Mouse (Mus musculus) kidney, embryonic 14.5 days (tissue): ENCODE data around the gene Cish. TPM values are rescaled to one million over a fixed set of nuclear protein-coding genes. Genes with fewer than 3 reads are reported as not detected.

Source experiments
- ATAC-seq: fragments of 200-750 bp; cut with Nextera tagmentation; 2 replicates; pipeline ENCODE4 v1.8.0; 2017; ENCODE audit warnings: moderate number of reproducible peaks, mild to moderate bottlenecking, moderate TSS enrichment, moderate library complexity; ENCODE audit not compliant: low FRiP score, low TSS enrichment
- H3K27ac ChIP-seq: fragments of 300-500 bp; sonication (generic); 2 replicates; pipeline ENCODE4 v1.5.1; 2014; ENCODE audit warnings: low read depth, mild to moderate bottlenecking, low read length, moderate library complexity, mixed read lengths
- H3K27me3 ChIP-seq: fragments of 300-500 bp; sonication (generic); 2 replicates; pipeline ENCODE4 v1.6.1; 2014; ENCODE audit warnings: mild to moderate bottlenecking, low read length; ENCODE audit not compliant: control insufficient read depth, insufficient read depth
- H3K36me3 ChIP-seq: fragments of 300-500 bp; sonication (generic); 2 replicates; pipeline ENCODE4 v1.6.1; 2014; ENCODE audit warnings: low read length, mixed read lengths; ENCODE audit not compliant: control insufficient read depth, insufficient read depth
- H3K4me1 ChIP-seq: fragments of 300-500 bp; sonication (generic); 2 replicates; pipeline ENCODE4 v1.6.1; 2014; ENCODE audit warnings: low read length, mixed read lengths; ENCODE audit not compliant: control insufficient read depth, insufficient read depth
- H3K4me2 ChIP-seq: fragments of 300-500 bp; sonication (generic); replicated peaks from 2 replicates; pipeline ENCODE4 v1.6.1; 2014; ENCODE audit warnings: low read depth, mild to moderate bottlenecking, low read length
- H3K4me3 ChIP-seq: fragments of 300-500 bp; sonication (generic); 2 replicates; pipeline ENCODE4 v1.5.1; 2014; ENCODE audit warnings: mild to moderate bottlenecking, low read length
- H3K9ac ChIP-seq: fragments of 300-500 bp; sonication (generic); 2 replicates; pipeline ENCODE4 v1.6.1; 2014; ENCODE audit warnings: low read depth, mild to moderate bottlenecking, low read length, moderate library complexity
- H3K9me3 ChIP-seq: fragments of 300-500 bp; sonication (generic); 2 replicates; pipeline ENCODE4 v1.6.1; 2016; ENCODE audit warnings: low read length; ENCODE audit not compliant: control insufficient read depth
- WGBS: fragments of 180-500 bp; shearing (Covaris S2); extraction: QIAGEN DNeasy Blood & Tissue Kit; methylation state at CpG from one replicate; pipeline ENCODE4 v1.1.7; 2014; 5-methylcytosine and 5-hydroxymethylcytosine counted together
- polyA plus RNA-seq: library from polyadenylated mRNA; unstranded; fragments of >200 nt; fragmentation: Nextera tagmentation; extraction: Ambion mirVana; gene quantifications from 2 replicates; pipeline ENCODE4 v1.2.1, GENCODE M21; 2014

Cish gene
- polyA plus RNA-seq, 1 experiment from 2014 or later = 7.1 TPM

- H3K9me3 ChIP-seq = no peaks in the 10 kb centered on the region
- H3K27ac ChIP-seq = no peak overlapping the region
- no peak overlapping the region for H3K4me2 ChIP-seq
- no peaks in the 10 kb centered on the region for H3K27me3 ChIP-seq
- H3K36me3 ChIP-seq = peaks cover 3% of the 10 kb centered on the region; the same call in 1 of the 2 replicates
- whole genome bisulfite sequencing = 93% methylated on average over 16 of the region's 16 CpGs
- ATAC-seq = no peak
- no peaks in the 10 kb centered on the region for H3K4me1 ChIP-seq
- no peak overlapping the region for H3K4me3 ChIP-seq
- no peak overlapping the region for H3K9ac ChIP-seq
These were observed 32.2 kb downstream of the Cish start for GRCm38 (mm10) chr9:107327879-107328620.

GRCm38 (mm10) chr9:107330791-107331190 lies 35.0 kb downstream of the Cish start:
- no peaks in the 10 kb centered on the region for H3K9me3 ChIP-seq
- H3K36me3 ChIP-seq = peaks cover 3% of the 10 kb centered on the region; the same call in 1 of the 2 replicates
- no peak overlapping the region for H3K4me3 ChIP-seq
- WGBS = 84% methylated on average over 6 of the region's 6 CpGs
- H3K4me2 ChIP-seq = no peak overlapping the region
- H3K27me3 ChIP-seq = no peaks in the 10 kb centered on the region
- ATAC-seq = no peak
- H3K27ac ChIP-seq = no peak overlapping the region
- no peaks in the 10 kb centered on the region for H3K4me1 ChIP-seq
- H3K9ac ChIP-seq = no peak overlapping the region

- Histone ChIP-seq H3K9me3 (no peaks in the 10 kb centered on the region), H3K4me2 (no peak overlapping the region), H3K9ac (no peak overlapping the region), H3K36me3 (peaks cover 3% of the 10 kb centered on the region; the same call in 1 of the 2 replicates), H3K4me3 (no peak overlapping the region), H3K27me3 (no peaks in the 10 kb centered on the region), H3K4me1 (peaks cover 8% of the 10 kb centered on the region; the same call in 1 of the 2 replicates), H3K27ac (no peak overlapping the region)
- WGBS = 59% methylated on average over 2 of the region's 2 CpGs
- no peak for ATAC-seq
These were observed 37.9 kb downstream of the Cish start for GRCm38 (mm10) chr9:107333686-107334085.

- no peak overlapping the region for H3K4me3 ChIP-seq
- no peak overlapping the region for H3K27ac ChIP-seq
- H3K36me3 ChIP-seq = peaks cover 3% of the 10 kb centered on the region; the same call in 1 of the 2 replicates
- 82% methylated on average over 6 of the region's 6 CpGs for WGBS
- no peak for ATAC-seq
- H3K4me1 ChIP-seq = peaks cover 11% of the 10 kb centered on the region; the same call in 1 of the 2 replicates
- H3K4me2 ChIP-seq = no peak overlapping the region
- H3K9ac ChIP-seq = no peak overlapping the region
- no peaks in the 10 kb centered on the region for H3K27me3 ChIP-seq
- no peaks in the 10 kb centered on the region for H3K9me3 ChIP-seq
These were observed 38.5 kb downstream of the Cish start for GRCm38 (mm10) chr9:107334356-107334755.

GRCm38 (mm10) chr9:107335046-107335445 lies 39.2 kb downstream of the Cish start:
- WGBS = 84% methylated on average over 5 of the region's 5 CpGs

GRCm38 (mm10) chr9:107335909-107336308 lies 40.1 kb downstream of the Cish start:
- H3K4me3 ChIP-seq = no peak overlapping the region
- no peak overlapping the region for H3K9ac ChIP-seq
- H3K4me1 ChIP-seq = peaks cover 14% of the 10 kb centered on the region; the same call in 1 of the 2 replicates
- H3K27me3 ChIP-seq = no peaks in the 10 kb centered on the region
- ATAC-seq = no peak
- WGBS = 12% methylated on average over 5 of the region's 5 CpGs
- no peaks in the 10 kb centered on the region for H3K9me3 ChIP-seq
- no peak overlapping the region for H3K27ac ChIP-seq
- no peak overlapping the region for H3K4me2 ChIP-seq
- H3K36me3 ChIP-seq = peaks cover 3% of the 10 kb centered on the region; the same call in 1 of the 2 replicates

More at GRCm38 (mm10) chr9:107335046-107335445, 39.2 kb downstream of the Cish start:
- peaks cover 3% of the 10 kb centered on the region; the same call in 1 of the 2 replicates for H3K36me3 ChIP-seq
- ATAC-seq = no peak
- no peak overlapping the region for H3K4me2 ChIP-seq
- no peak overlapping the region for H3K4me3 ChIP-seq
- peaks cover 11% of the 10 kb centered on the region; the same call in 1 of the 2 replicates for H3K4me1 ChIP-seq
- no peaks in the 10 kb centered on the region for H3K9me3 ChIP-seq
- no peak overlapping the region for H3K27ac ChIP-seq
- H3K9ac ChIP-seq = no peak overlapping the region
- H3K27me3 ChIP-seq = no peaks in the 10 kb centered on the region

- peaks cover 16% of the 10 kb centered on the region; the same call in 1 of the 2 replicates for H3K4me1 ChIP-seq
- peaks cover 3% of the 10 kb centered on the region; the same call in 1 of the 2 replicates for H3K36me3 ChIP-seq
- ATAC-seq = no peak
- no peaks in the 10 kb centered on the region for H3K9me3 ChIP-seq
- peaks cover 4% of the 10 kb centered on the region; the same call in 1 of the 2 replicates for H3K27me3 ChIP-seq
- H3K4me3 ChIP-seq = no peak overlapping the region
- H3K27ac ChIP-seq = no peak overlapping the region
- no peak overlapping the region for H3K4me2 ChIP-seq
- H3K9ac ChIP-seq = no peak overlapping the region
- 86% methylated on average over 6 of the region's 6 CpGs for WGBS
These were observed 40.6 kb downstream of the Cish start for GRCm38 (mm10) chr9:107336386-107336785.

GRCm38 (mm10) chr9:107338172-107338883 lies 42.5 kb downstream of the Cish start, which contains the start of gene Hemk1:
TSS of gene Hemk1 (minus strand) at chr9:107338350.
- WGBS = 6% methylated on average over 30 of the region's 30 CpGs
- ATAC-seq = peak; percentile 83
- H3K4me3 ChIP-seq = peak within 1 kb of the TSS; percentile 54
- peaks cover 16% of the 10 kb centered on the region; the same call in 1 of the 2 replicates for H3K4me1 ChIP-seq
- no peak within 1 kb of the TSS for H3K27ac ChIP-seq
- peak within 1 kb of the TSS; percentile 71 for H3K9ac ChIP-seq
- H3K9me3 ChIP-seq = no peaks in the 10 kb centered on the region
- peaks cover 14% of the 10 kb centered on the region for H3K27me3 ChIP-seq
- peak within 1 kb of the TSS; percentile 73 for H3K4me2 ChIP-seq
- H3K36me3 ChIP-seq = no peaks in the 10 kb centered on the region
